Mouse (Mus musculus) liver, adult (tissue): ENCODE measurements around the gene Fzr1.

ENCODE experiments used
- GATA4 ChIP-seq: IDR thresholded peaks from 2 replicates; pipeline ENCODE4 v1.6.1; 2014; ENCODE audit warnings: mild to moderate bottlenecking, low read length; ENCODE audit not compliant: insufficient replicate concordance

Gene Fzr1

DNA sequence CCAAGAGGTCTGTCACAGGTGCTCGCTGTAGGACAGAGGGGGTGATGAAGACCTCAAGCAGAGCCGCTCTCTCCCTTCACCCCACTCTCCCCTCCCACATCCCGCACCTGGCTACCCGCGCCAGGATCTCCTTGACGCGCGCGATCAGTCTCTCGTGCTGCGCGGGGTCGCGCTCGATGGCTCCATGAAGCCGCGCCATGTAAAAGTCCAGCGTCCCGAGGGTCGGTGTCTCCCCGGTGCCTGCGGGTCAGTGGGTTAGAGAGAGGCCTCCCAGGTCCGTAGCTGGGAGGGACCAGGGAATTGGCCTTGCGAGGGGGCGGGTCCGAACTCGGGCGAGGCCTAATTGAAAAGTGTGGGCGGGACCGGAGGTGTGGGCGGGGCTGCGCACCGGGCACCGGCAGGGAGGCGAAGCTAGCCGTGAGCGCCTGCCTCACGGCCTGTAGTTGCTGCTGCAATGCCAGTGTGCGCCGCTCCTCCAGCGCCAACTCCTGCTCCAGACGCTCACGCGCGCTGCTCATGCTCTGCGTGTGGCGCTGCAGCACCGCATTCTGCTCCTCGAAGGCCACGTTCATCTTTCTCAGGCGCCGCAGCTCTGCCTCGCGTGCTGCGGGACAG, 31.8 kb downstream of the Fzr1 start:
- no peak for TF ChIP-seq GATA4

DNA sequence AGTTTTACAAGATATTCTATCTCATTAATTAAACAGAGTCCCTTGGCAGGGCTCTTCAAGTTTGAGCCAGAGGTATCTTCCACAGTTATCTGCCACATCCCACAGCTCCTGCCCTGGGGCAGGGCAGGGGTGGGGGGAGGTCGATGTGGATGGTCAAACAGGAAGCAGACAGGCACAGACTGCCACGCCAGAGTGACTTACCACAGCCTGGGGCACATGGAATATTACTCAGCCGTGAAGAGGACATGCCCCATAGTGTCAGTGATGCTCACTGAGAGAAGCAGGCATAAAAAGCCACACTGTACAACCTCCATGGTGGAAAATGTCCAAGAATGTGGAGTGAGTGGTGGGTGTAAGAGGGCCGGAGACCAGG, 33.2 kb downstream of the Fzr1 start:
- no peak for TF ChIP-seq GATA4

DNA sequence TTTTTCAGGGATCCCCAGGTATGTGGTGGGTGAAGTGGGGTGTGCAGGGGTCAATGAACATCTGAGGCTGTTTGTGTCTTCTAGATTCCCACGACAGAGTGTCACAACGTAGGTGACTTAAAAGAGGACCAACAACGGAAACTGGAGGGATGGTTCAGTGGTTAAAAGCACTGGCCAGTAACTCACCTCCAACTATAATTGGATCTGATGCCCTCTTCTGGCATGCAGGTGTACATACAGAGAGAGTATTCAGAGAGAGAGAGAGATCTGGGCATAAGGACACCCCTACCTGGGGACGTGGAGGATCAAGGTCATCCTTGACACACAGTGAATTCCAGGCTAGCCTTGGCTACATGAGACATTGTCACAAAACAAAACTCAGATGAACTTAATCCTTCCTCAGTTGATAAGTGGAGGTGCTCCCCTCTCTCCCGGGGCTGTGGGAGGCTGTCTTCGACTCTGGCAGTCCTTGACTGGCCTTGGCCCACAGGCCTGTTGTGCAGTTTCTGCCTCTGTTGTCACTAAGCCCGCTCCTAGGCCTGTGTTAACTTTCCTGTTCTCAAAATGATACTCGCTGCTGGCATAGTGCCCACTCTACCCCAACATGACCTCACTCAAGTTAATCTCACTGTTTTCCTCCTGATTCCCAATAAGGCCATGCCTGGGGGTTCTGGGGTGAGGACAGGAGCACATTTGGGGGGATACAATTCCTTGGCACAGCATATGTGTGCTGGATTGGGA, 33.7 kb downstream of the Fzr1 start:
- TF ChIP-seq GATA4: no peak

DNA sequence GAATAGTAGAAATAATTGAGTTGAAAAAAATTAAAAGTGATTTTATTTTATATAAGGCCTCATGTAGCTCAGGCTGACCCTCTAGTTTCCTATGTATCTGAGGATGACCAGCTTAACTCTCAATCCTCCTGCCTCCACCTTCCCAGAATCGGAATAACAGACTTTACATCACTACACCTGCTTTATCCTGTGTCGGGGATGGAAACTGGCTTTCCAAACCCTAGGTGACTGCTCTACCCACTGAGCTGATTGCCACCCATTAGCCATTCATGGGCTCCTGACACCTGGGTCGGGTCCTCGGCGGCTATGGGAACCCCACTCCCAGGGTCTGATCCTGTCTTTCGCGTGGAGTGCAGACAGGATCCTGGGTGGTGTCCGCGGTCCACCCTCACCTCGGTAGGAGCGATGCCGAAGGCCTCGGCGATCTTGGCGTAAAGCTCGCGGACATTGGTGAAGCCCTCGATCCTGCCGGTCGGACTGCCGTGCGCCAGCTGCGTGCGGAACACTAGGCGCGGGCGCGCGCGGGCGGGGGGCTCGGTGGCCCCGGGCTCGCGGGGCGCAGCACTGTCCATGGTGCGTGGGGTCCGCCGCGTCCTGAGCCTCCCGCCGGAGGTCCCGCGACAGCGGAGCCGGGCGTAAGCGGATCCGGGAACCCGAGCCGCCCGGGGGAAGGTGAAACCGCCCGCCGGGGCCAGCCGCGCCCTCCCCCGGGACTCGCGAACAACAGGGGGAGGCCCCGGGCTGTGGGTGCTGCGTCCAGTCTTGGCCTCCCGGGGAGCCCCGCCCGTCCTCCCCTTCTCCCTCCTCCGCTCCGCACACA, 35.4 kb downstream of the Fzr1 start, which contains the start of gene Gipc3:
TSS of gene Gipc3 (minus strand) at position 581 of the 820 bp plus-strand sequence.
- no peak for TF ChIP-seq GATA4

DNA sequence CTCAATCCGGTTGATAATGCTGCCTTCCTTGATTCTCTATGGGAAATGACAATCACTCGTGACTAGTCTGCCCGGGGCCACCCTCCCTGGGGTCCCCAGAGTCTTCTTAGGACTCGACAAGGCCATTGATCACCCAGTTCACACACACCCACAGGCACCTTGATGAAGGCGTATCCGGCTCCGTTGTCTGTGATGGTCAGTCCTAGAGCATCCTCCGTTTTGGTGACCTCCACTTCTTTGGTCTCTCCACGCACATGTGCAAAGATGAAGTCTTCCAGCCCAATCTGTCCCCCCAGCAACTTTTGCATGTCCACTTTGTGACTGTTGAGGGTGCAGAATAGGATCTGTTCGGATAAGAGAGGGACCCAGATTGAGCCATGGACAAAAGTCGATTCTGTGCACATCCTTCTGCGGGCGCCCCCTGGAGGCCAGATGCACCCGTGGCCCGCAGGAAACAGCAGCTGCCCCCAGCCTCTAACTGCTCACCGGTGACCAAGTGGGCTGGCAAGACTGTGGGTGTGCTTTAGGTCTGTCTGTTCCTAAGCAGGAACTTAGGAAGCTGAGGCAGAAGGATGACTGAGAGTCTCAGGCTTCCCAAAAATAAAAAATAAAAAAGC, 36.9 kb downstream of the Fzr1 start:
- TF ChIP-seq GATA4: no peak

DNA sequence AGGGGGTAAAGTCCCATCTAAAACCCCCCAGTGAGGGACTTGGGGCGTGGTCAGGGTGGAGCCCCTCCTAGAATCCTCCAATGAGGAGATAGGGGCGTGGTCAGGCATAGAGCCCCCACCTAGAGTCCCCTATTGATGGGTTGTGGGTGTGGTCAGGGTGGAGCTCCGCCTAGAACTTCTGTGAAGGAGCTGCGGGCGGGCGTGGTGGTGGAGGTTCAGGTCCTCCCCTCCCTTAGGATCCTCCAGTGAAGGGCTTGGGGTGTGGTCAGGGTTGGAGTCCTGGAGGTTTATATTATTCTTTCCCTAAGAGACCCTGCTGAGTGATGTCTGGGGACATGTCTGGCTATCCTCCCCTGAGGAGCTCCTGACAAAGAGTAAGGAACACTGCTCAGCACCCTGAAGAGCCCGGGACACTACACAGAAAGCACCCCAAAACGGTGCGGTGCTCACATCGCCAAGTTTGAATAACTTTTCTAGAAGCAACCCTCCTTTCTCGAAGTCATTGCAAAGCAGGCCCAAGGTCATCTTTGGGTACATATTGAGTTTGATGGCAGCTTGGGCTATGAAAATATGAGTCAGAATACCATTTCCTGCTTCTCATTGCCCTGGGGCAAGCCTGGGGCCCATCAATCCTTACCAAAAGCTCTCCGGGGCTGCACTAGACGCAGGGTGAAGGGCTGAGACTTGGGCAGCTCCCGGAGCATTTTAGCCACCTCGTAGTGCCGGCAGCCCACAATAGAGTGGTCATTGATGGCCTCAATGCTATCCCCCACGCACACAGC, 37.6 kb downstream of the Fzr1 start:
- no peak for TF ChIP-seq GATA4

DNA sequence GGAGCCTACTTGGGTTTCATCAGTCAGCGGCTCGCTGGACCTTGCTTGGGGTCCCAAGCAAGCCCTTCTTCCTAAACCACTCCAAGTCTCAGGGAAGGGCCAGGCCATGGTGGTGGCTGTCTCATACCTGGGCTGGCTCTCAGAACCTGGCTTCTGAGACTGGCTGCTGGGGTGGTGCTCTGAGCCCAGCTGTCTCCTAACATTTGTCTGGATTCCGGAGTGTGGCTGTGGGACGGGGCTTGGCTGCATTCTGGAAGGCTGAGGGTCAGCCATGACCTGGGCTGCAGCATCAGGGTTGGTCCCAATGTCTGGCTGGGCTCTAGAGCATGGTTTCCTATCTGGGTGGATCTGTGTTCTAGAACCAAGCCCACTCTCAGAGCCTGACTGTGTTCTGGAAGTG, 41.8 kb downstream of the Fzr1 start:
- no peak for TF ChIP-seq GATA4

DNA sequence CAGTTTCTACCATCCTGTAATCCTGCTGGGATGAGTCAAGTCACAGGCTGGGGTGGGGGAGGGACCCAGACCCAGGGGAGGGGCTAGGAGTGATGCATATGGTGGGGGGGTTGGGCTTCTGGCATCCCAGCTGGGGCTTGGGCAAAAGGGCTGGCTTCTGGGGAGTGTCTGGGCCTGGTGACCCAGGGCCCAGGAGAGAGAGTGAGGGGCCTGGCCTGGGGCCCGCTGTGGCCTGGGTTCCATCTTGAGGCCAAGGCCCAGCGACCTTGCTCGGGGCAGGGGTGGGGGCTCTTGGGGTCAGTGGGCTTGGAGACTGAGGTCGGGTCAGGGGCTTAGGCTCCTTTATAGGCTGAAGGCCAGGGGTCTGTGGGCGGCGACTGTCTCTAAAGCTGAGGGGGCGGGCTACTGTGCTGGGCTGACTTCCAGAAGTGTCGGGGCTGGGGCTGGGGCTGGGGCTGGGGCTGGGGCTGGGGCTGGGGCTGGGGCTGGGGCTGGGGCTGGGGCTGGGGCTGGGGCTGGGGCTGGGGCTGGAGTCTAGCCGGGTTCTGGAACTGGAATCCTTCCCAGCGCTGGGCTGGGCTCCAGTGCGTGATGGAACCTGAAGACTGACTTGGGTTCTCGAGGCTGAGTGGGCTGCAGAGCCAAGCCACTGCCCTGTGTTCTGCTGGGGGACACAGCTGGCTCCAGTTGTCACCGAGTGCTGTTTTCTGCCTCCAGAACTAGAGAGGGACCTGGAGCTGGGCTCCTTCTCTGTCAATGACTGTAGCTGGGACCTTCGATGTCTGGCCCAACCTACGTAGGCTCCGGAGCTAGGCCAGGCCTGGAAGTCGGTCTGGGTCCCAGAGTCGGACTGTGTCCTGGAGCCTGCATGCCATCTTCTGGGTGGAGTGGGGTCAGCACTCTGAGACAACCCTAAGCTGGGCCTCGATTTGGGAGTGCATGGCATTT, 42.6 kb downstream of the Fzr1 start:
- no peak for TF ChIP-seq GATA4

DNA sequence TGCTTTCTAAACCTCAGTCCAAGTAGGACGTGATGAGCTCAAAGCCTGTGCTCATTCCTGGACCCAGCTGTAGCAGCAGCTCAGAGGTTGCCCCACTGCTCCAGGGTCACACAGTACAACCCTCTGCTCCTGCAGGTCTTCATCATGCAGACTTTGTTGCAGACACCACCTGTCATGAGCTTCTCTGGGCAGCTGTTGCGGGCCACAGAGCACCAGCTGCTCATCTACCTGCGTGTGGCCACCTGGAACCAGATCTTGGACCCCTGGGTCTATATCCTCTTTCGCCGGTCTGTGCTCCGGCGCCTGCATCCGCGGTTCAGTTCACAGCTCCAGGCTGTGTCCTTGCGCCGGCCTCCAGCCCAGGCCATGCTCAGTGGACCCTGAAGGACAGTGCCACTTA, 44.0 kb downstream of the Fzr1 start:
- TF ChIP-seq GATA4: no peak

DNA sequence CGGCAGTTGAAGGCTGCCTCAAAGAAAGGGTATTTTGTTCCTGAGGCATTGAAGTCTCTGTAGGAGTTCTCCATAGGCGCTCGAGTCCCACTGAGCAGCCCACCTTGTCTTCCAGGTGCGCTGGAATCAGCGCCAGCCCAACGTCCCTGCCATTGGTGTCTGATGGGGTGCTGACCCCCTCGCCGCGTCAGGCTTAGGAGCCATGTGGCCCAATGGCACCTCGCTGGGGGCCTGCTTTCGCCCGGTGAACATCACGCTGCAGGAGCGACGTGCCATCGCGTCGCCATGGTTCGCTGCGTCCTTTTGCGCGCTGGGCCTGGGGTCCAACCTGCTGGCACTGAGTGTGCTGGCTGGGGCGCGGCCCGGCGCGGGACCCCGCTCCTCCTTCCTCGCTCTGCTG, 46.0 kb downstream of the Fzr1 start:
- TF ChIP-seq GATA4: no peak

DNA sequence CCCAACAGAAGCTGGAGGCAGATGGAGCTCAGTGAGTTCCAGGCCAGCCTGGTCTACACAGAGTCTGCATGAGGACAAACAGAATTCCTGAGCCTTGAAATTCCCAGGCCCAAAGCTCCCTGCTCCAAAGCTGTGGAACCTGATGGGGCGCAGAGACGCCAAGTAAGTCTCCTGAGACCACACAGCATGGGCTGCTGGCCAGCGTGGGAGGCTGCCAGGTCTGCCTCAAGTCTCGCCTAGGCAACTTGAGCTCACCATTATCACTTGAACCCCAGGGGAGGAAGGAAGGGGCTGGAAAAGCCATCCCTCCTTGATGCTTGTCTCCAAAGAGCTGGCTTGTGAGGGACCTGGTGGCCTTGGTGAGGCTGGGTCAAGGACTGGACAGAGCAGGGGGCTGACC, 48.3 kb downstream of the Fzr1 start:
- no peak for TF ChIP-seq GATA4

DNA sequence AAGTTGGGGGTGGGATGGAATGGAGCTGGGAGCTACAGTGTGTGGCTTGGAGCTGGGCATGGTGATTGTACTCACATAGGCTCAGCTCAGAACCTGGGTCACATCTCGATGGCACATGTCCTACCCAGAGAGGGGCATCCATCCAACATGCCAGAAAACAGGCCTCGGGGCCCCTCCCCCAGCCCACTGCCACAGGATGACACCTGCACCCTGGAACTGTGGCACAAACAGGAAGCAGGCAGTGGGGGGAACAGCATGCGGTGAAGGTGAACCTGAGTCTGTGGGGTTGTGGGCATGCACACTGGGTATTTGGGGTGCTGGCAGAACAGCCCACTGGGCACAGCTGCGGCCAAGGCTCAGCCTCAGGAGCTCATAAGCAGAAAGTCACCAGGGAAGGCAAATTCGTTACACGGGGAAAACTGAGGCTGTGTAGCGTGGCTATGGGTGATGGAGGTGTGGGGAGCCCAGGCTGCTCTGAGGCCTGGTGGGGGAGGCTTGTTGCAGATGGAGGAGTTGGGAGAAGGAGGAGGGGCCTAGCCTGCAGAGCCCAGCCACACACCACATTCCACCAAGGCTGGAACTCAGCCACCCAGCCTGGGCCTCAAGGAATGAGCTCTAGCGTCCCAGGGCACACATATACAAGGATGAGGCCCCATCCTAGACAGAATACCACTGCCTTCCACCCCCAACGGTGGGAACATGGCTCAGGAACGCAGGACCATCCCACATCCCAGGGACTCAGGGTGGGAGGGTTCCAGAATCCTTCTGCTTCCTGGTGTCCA, 48.9 kb downstream of the Fzr1 start:
- no peak for TF ChIP-seq GATA4

DNA sequence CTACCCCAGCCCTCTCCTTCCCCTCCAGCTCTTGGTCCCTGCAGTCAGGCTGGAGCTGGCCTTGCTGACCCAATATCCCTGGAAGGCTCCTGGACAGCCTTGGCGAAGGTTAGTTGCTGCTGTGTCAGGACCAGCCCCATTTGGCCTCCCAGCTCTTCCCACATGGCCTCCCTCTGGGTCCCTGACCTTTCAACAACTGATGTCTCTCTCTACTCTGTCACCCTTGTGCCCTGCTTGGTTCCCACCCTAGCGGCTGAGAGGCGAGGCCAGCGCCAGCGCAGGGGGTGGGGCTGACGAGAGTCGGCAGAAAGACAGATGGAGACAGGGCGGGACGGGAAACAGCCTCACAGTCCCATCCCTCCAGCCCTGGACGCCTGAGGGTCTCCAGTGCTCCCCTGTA, 49.9 kb downstream of the Fzr1 start, which contains the start of gene Tbxa2r:
TSS of gene Tbxa2r (plus strand) at position 346 of the 400 bp plus-strand sequence.
- no peak for TF ChIP-seq GATA4
